Mouse (Mus musculus): ENCODE data around the gene Cdc42ep1.

DNA sequence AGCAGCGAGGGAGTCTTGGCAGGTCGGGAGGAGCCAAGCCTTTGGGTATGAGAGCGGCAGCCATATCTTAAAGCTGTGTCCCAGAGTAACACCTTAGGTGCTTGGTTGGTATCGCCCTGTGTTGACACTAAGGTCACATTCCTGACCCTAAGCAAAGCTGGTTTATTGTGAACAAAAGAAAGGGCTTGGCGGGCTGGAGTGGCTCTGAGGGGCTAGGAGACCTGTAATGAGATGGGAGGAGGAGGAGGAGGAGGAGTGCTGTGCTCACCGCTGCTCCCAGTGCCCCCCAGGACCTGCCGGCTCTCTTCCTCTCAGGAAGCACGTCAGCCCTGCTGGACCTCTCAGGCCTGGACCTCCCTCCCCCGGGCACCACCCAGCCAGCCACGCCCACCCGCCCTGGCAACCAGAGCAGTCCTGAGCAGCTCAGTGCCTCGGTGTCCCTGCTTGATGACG is 47.0 kb downstream of the Cdc42ep1 start:
- TF ChIP-seq CTCF (IDR thresholded peaks at IDR 0.05; ENCODE audit: low read depth, low read length) (no peak), POLR2A (IDR thresholded peaks at IDR 0.05; ENCODE audit: borderline replicate concordance, low read depth, low read length) (no peak)
